Mouse (Mus musculus): Measurements from ENCODE around the gene Ccdc158.

GRCm38 (mm10) chr5:92693744-92694143 lies 18.7 kb upstream of the Ccdc158 start:
- TF ChIP-seq REST (IDR thresholded peaks at IDR 0.05; ENCODE audit: insufficient read depth, insufficient read length) (no peak), POLR2A (IDR thresholded peaks at IDR 0.05; ENCODE audit: insufficient read length, low read depth) (no peak), USF1 (IDR thresholded peaks at IDR 0.05; ENCODE audit: low read depth) (no peak), MAX (IDR thresholded peaks at IDR 0.05; ENCODE audit: low read depth) (no peak), CEBPB (IDR thresholded peaks at IDR 0.05; ENCODE audit: insufficient read depth, poor library complexity, severe bottlenecking) (no peak), MYOD1 (IDR thresholded peaks at IDR 0.05; ENCODE audit: control insufficient read depth in 1 of 3, insufficient read length in 2 of 3, low read depth in 2 of 3) (no peak)
